In the genomic region with DNA sequence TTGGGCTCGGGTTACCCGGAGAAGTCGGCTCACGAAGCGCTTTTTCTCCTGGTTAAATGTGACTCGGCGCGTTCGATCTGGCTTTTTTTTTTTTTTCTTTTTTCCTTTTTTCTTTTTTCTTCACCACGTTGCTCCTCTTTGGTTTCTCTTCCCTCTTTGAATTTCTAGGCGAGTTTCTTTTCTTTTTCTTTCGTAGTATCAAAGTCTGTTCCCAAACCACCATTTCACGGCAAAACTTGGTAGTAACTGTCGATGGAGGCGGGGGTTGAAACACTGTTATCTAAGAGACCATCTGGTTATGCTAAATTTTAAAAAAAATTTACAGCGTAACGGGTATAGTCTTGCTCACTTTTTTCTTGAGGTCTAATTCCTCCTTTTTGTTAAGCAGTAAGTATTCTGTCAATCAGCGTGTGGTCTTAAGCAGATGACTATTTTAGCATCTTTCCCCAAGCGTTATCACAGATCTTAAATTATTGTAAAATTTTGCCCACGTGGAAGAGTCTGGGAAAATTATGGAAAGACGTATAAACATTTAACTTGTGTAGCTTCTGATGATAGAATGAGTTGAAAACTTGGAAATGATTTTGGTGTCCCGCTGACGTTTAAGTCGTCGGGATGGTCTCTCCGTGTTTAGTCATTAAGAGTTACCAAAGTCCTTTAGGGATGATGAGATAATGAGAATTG, we compare ENCODE assay signal across 9 mouse cellular contexts. TPM values are rescaled to one million over a fixed set of nuclear protein-coding genes. Genes with fewer than 3 reads are reported as not detected.
DNase-seq lines count a peak whose midpoint lies in the region; ATAC-seq and TF ChIP-seq lines count a peak whose summit lies in the region.
"Had no signal": no experiment of that assay in that cellular context is flagged by ENCODE, and none has a peak within 500 bp of the region (broad histone marks: within the 10 kb centered on the region; RNA-seq: fewer than 3 reads in every experiment).

No protein-coding gene starts in this region.

- peak overlapping the region; percentile 98 for H3ac ChIP-seq in C2C12 (ENCODE audit: control insufficient read depth, insufficient read length, low read depth)

- peaks cover 2% of the 10 kb centered on the region for H3K4me1 ChIP-seq in heart, adult 2 months (ENCODE audit: control insufficient read depth, insufficient read depth, low read length)
- H3K4me1 ChIP-seq in limb, embryonic 15.5 days = peaks cover 10% of the 10 kb centered on the region
- peaks cover 8% of the 10 kb centered on the region for H3K4me1 ChIP-seq in stomach, embryonic 16.5 days (ENCODE audit: control insufficient read depth, insufficient read depth, low read length)

- peaks cover 8% of the 10 kb centered on the region for H3K36me3 ChIP-seq in heart, adult 2 months (ENCODE audit: control insufficient read depth, insufficient read depth, low read length)
- H3K36me3 ChIP-seq in C2C12 (ENCODE audit: control insufficient read depth, insufficient read depth) = peaks cover 11% of the 10 kb centered on the region
- H3K36me3 ChIP-seq in limb, embryonic 15.5 days = no peaks in the 10 kb centered on the region
- H3K36me3 ChIP-seq in stomach, embryonic 16.5 days (ENCODE audit: control insufficient read depth, insufficient read depth, low read length) = no peaks in the 10 kb centered on the region

- no peaks in the 10 kb centered on the region for H3K9me3 ChIP-seq in limb, embryonic 15.5 days
- H3K9me3 ChIP-seq in stomach, embryonic 16.5 days (replicated peaks; ENCODE audit: control insufficient read depth, low read length) = no peaks in the 10 kb centered on the region

- peak; percentile 61 for ATAC-seq in erythroblast, adult 5-6 weeks (replicated peaks; ENCODE audit: low FRiP score, poor library complexity, severe bottlenecking)
- ATAC-seq in limb, embryonic 15.5 days (ENCODE audit: insufficient number of reproducible peaks, low FRiP score, low TSS enrichment, low read depth) = no peak
- ATAC-seq in stomach, embryonic 16.5 days (ENCODE audit: insufficient read depth, low FRiP score) = no peak

- peaks cover 1% of the 10 kb centered on the region; the same call in 1 of the 2 replicates for H3K79me2 ChIP-seq in heart, adult 2 months (replicated peaks; ENCODE audit: control insufficient read depth, insufficient read depth, low read length)
- peaks cover 58% of the 10 kb centered on the region for H3K79me2 ChIP-seq in C2C12 (ENCODE audit: control insufficient read depth, insufficient read depth)

- H3K9ac ChIP-seq in heart, adult 2 months (ENCODE audit: low read depth, low read length) = peak overlapping the region; percentile 92
- peak overlapping the region; percentile 89 for H3K9ac ChIP-seq in limb, embryonic 15.5 days
- H3K9ac ChIP-seq in stomach, embryonic 16.5 days (ENCODE audit: low read length) = peak overlapping the region; percentile 94

- H3K27me3 ChIP-seq in heart, adult 2 months (ENCODE audit: control insufficient read depth, insufficient read depth, low read length) = no peaks in the 10 kb centered on the region
- H3K27me3 ChIP-seq in C2C12 (ENCODE audit: control insufficient read depth, insufficient read depth, insufficient read length) = no peaks in the 10 kb centered on the region
- H3K27me3 ChIP-seq in limb, embryonic 15.5 days = no peaks in the 10 kb centered on the region
- no peaks in the 10 kb centered on the region for H3K27me3 ChIP-seq in stomach, embryonic 16.5 days (ENCODE audit: control insufficient read depth, insufficient read depth, low read length)
- H3K27me3 ChIP-seq: Patski had no signal

- TF ChIP-seq CTCF in heart, adult 2 months (IDR thresholded peaks at IDR 0.05) = no peak
- no peak for TF ChIP-seq CTCF in C2C12 (IDR thresholded peaks at IDR 0.05; ENCODE audit: control insufficient read depth, insufficient read depth, insufficient read length)

- no peak for TF ChIP-seq EP300 in heart, adult 2 months (IDR thresholded peaks at IDR 0.05; ENCODE audit: insufficient read depth, low read depth, low read length)

- H3K27ac ChIP-seq in heart, adult 2 months = peak overlapping the region; percentile 97
- H3K27ac ChIP-seq in limb, embryonic 15.5 days = peak overlapping the region; percentile 97
- H3K27ac ChIP-seq in stomach, embryonic 16.5 days (ENCODE audit: low read length) = peak overlapping the region; percentile 96

- TF ChIP-seq POLR2A in heart, adult 2 months (IDR thresholded peaks at IDR 0.05; ENCODE audit: insufficient read depth, low read depth, low read length) = no peak

- DNase-seq in heart, adult 2 months = no peak
- DNase-seq in heart, postnatal 25 days (ENCODE audit: low spot score) = no peak
- DNase-seq in gastrocnemius, postnatal 4 days (ENCODE audit: low spot score in 2 of 2) = no peak
- no peak for DNase-seq in kidney, postnatal 4 days

- H3K4me3 ChIP-seq in heart, adult 2 months = peak overlapping the region; percentile 60
- peak overlapping the region; percentile 73 for H3K4me3 ChIP-seq in C2C12 (ENCODE audit: insufficient read depth, poor library complexity, severe bottlenecking)
- peak overlapping the region; percentile 96 for H3K4me3 ChIP-seq in limb, embryonic 15.5 days
- H3K4me3 ChIP-seq in stomach, embryonic 16.5 days (replicated peaks; ENCODE audit: low read length) = peak overlapping the region; percentile 94

- peak overlapping the region; percentile 84 for H3K4me2 ChIP-seq in limb, embryonic 15.5 days
- peak overlapping the region; percentile 80 for H3K4me2 ChIP-seq in stomach, embryonic 16.5 days (ENCODE audit: low read depth, low read length)

- intact Hi-C loops in heart, adult 2 months (cut with DNase I) = loop anchor here (5.0 to 10.0 kb wide), 2 partner anchors 89 to 322 kb away; no protein-coding TSS in a partner anchor
- intact Hi-C loops in heart, postnatal 25 days (cut with DNase I) = no loop called here

- WGBS in heart, adult 2 months = 1% methylated on average over 26 of the region's 26 CpGs
- under 1% methylated on average over 26 of the region's 26 CpGs for WGBS in limb, embryonic 15.5 days
- under 1% methylated on average over 26 of the region's 26 CpGs for WGBS in stomach, embryonic 16.5 days

- peaks cover 53% of the 10 kb centered on the region for H3K79me3 ChIP-seq in C2C12 (ENCODE audit: low read depth)

TF ChIP-seq in C2C12, 6 proteins besides CTCF, POLR2A, EP300 and RAD21:
- TF ChIP-seq CEBPB (IDR thresholded peaks at IDR 0.05; ENCODE audit: low read depth) (no peak), MYOG (IDR thresholded peaks at IDR 0.05; ENCODE audit: control insufficient read depth, extremely low read depth, insufficient read length) (no peak), MYOD1 (IDR thresholded peaks at IDR 0.05; ENCODE audit: control insufficient read depth, insufficient read length, low read depth) (no peak), USF1 (IDR thresholded peaks at IDR 0.05; ENCODE audit: low read depth) (no peak), MAX (IDR thresholded peaks at IDR 0.05) (no peak), FOSL1 (IDR thresholded peaks at IDR 0.05; ENCODE audit: insufficient read depth, low read length, poor library complexity, severe bottlenecking) (no peak)

RNA-seq across cellular contexts. Expression of gene Btaf1, which starts 0.8 kb away (rescaled TPM):
- 10 to 100 TPM; 12.4 to 13.5 TPM for total RNA-seq in heart, adult 2 months (2021)
- polyA plus RNA-seq in heart, adult 2 months (2012; rRNA removed) = 2.7 and 5.5 TPM in 2 replicates
- total RNA-seq in heart, postnatal 25 days (2021) = 10 to 100 TPM; 11.2 to 11.8 TPM
- 5.3 TPM for polyA plus RNA-seq in C2C12 (2012; fragmentation: generic; extraction: Trizol)
- total RNA-seq in erythroblast, adult 5-6 weeks (2015; ENCODE audit: low replicate concordance) = 43.6 and 57.3 TPM in 2 replicates
- 117 and 148 TPM in 2 replicates for total RNA-seq in erythroblast, adult 5-6 weeks (2017; ENCODE audit: low replicate concordance)
- polyA plus RNA-seq in limb, embryonic 15.5 days (2015; fragmentation: Nextera tagmentation; extraction: Ambion mirVana) = 7.4 and 10.1 TPM in 2 replicates
- 8.7 and 9.3 TPM in 2 replicates for polyA plus RNA-seq in stomach, embryonic 16.5 days (2015; fragmentation: Nextera tagmentation; extraction: Ambion mirVana)
- total RNA-seq in gastrocnemius, postnatal 4 days (2021) = 10 to 100 TPM; 10.2 to 11.2 TPM

RNA-seq across cellular contexts. Expression of gene Fgfbp3, which starts 7.3 kb away (rescaled TPM):
- 1 to 10 TPM; 1.7 to 3.1 TPM for total RNA-seq in heart, adult 2 months (2021)
- polyA plus RNA-seq in heart, adult 2 months (2012; rRNA removed) = 0.67 and 1.3 TPM in 2 replicates
- 1 to 10 TPM; 1.7 to 2.3 TPM for total RNA-seq in heart, postnatal 25 days (2021)
- 0.94 TPM for polyA plus RNA-seq in C2C12 (2012; fragmentation: generic; extraction: Trizol)
- total RNA-seq in erythroblast, adult 5-6 weeks (2015; ENCODE audit: low replicate concordance) = 3.5 and 4.2 TPM in 2 replicates
- total RNA-seq in erythroblast, adult 5-6 weeks (2017; ENCODE audit: low replicate concordance) = 1.1 and 2.8 TPM in 2 replicates
- 4.9 and 6.3 TPM in 2 replicates for polyA plus RNA-seq in limb, embryonic 15.5 days (2015; fragmentation: Nextera tagmentation; extraction: Ambion mirVana)
- 3.1 TPM in 2 replicates for polyA plus RNA-seq in stomach, embryonic 16.5 days (2015; fragmentation: Nextera tagmentation; extraction: Ambion mirVana)
- 1 to 10 TPM; 2.7 to 3.2 TPM for total RNA-seq in gastrocnemius, postnatal 4 days (2021)
